Mouse (Mus musculus) Muller cell, postnatal 12 days (primary cell): Measurements from ENCODE around the gene St7.

Experiments
- DNase-seq: peaks from one replicate; pipeline ENCODE4 v3.0.0-alpha.2; 2015; ENCODE audit errors: inconsistent ontology term

The St7 gene

GRCm38 (mm10) chr6:17947130-17947831 lies 254.5 kb downstream of the St7 start:
- no peak for DNase-seq

DNA sequence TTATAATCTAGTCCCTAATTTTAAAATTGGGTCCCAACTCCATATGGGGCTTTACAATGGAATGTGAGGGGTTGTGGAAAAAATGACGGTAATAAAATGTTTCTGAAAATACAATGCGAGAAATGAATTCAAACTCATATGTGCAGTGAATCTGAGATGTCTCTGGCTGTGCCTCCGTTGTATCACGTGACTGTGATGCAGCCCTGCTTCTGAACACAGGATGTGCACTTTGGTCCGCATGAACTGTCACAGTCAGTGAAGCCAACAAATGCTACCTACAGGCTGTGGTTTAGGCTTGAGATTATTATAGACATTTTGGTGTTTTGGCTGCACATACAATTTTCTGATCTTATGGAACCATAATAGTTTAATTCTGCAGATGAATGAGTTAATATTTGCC lies 256.4 kb downstream of the St7 start:
- no peak for DNase-seq

DNA sequence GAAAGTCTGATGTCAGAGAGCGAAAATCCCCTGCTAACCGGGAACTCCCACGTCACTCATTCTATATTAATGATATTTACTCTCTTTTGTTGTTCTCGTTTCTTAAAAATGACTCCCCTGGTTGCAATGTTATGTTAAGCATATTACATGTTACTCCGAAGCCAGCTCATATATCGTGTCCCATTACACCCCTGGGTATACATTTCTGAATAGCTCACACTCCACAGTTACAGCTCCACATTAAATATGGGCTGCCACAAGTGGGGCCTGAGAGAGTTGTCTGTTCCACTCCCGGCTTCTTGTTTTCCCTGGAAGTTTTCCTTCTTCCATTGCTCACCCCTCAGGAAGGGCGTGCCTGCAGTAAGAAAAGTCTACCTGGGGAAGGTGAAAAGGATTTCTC lies 259.0 kb downstream of the St7 start:
- DNase-seq, result no peak

GRCm38 (mm10) chr6:17963455-17963854 lies 270.7 kb downstream of the St7 start:
- DNase-seq, result no peak

- no peak for DNase-seq
Measured at GRCm38 (mm10) chr6:17968467-17969144, 275.9 kb downstream of the St7 start.

DNA sequence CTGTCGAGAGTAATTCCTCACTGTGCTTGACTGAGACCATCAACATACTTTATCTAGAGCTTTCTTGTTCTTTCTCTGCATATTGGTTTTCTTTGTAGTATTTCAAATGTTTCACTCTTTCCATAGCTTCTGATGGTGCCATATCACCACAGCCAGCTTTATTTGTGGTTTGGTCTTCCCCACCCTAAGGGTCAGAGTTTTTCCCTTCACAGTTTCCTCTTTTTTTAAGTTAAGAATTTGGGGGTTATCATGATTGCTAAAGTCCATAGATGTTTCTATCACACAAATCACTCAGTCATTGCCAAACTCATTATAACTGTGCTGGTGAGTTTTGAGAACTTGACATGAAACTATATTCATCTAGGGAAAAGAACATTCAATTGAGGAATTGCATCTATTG lies 277.1 kb downstream of the St7 start:
- DNase-seq, result no peak

DNA sequence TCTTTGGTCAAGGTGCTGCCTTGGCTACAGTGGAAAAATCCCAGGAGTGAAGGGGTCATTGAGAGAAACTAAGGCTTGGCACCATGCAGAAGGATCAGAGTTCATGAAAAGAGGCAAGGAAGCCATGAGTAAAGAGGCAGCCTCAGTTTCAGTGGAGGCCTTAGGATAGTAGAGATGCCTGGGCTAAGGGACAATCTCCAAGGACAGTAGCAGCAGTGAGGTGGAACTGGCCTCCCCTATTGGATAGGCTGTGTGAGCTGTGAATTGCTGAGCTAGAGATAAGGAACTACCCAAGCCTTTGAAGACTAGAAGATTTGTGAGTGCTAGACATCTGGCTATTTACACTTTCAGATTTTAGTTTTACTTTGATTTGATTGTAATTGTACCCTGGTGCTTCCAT lies 278.7 kb downstream of the St7 start:
- no peak for DNase-seq

- DNase-seq, result peak; percentile 50
Measured at GRCm38 (mm10) chr6:17974416-17974815, 281.7 kb downstream of the St7 start.

DNA sequence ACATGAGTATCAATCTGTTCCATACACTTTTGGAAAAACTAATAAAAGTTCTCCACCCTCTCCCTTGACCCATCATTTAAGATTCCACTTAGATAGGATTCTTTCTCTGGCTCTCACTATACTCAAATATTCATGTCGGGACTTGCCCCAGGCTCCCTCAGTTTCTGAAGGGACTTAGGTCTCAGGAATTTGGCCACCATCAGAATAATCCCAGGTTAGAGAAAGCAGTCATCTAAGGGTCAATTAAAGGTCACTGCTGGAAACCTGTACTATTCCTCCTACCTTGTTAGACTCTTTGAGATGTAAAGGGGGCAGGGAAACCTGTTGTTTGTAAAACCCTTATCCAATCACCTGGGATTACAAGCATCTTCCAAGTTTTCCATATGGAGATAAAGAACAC lies 284.4 kb downstream of the St7 start:
- peak; percentile 52 for DNase-seq

GRCm38 (mm10) chr6:17978324-17978723 lies 285.6 kb downstream of the St7 start:
- DNase-seq, result peak; percentile 95

DNA sequence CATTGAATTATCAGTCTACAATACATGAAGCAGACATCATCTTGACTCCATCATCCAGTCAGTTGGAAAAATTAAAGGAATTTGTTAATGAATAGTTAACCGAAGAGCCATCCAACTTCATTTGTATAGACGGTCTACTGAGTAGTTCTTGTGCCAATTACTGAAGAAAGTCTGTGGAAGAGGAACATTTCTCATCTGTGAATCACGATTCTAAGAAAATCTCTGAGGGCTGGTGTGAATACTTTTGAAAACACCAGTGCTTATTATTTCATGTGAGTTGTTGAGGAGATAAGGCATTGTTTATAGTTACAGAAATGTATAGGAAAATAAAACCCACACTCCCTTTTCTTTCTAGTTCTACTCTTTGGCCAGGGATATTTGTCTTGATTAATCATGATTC lies 286.1 kb downstream of the St7 start:
- peak; percentile 90 for DNase-seq

GRCm38 (mm10) chr6:17979361-17979760 lies 286.6 kb downstream of the St7 start:
- no peak for DNase-seq

- DNase-seq, result no peak
Measured at GRCm38 (mm10) chr6:17990173-17991028, 297.7 kb downstream of the St7 start.

- DNase-seq, result no peak
Measured at GRCm38 (mm10) chr6:17991625-17992024, 298.9 kb downstream of the St7 start.
